Mouse (Mus musculus) intestine, embryonic 16.5 days (tissue): ENCODE data around the gene Nt5c3. TPM values are rescaled to one million over a fixed set of nuclear protein-coding genes. Genes with fewer than 3 reads are reported as not detected.

Source experiments
- ATAC-seq: fragments of 200-750 bp; cut with Nextera tagmentation; 2 replicates; pipeline ENCODE4 v1.8.0; 2017; ENCODE audit warnings: moderate TSS enrichment, moderate library complexity
- H3K27ac ChIP-seq: fragments of 300-500 bp; sonication (generic); 2 replicates; pipeline ENCODE4 v1.5.1; 2014; ENCODE audit warnings: mild to moderate bottlenecking, low read length
- H3K27me3 ChIP-seq: fragments of 300-500 bp; sonication (generic); replicated peaks from 2 replicates; pipeline ENCODE4 v1.6.1; 2014; ENCODE audit warnings: low read length, control low read depth, mixed read lengths; ENCODE audit not compliant: control insufficient read depth, insufficient read depth
- H3K36me3 ChIP-seq: fragments of 300-500 bp; sonication (generic); 2 replicates; pipeline ENCODE4 v1.6.1; 2014; ENCODE audit warnings: low read length, control low read depth; ENCODE audit not compliant: control insufficient read depth, insufficient read depth
- H3K4me1 ChIP-seq: fragments of 300-500 bp; sonication (generic); 2 replicates; pipeline ENCODE4 v1.6.1; 2014; ENCODE audit warnings: low read length, control low read depth, mixed read lengths; ENCODE audit not compliant: control insufficient read depth, insufficient read depth
- H3K4me2 ChIP-seq: fragments of 300-500 bp; sonication (generic); 2 replicates; pipeline ENCODE4 v1.6.1; 2014; ENCODE audit warnings: low read depth, low read length, control low read depth
- H3K4me3 ChIP-seq: fragments of 300-500 bp; sonication (generic); 2 replicates; pipeline ENCODE4 v1.5.1; 2014; ENCODE audit warnings: mild to moderate bottlenecking, low read length
- H3K9ac ChIP-seq: fragments of 300-500 bp; sonication (generic); 2 replicates; pipeline ENCODE4 v1.6.1; 2014; ENCODE audit warnings: low read depth, low read length
- H3K9me3 ChIP-seq: fragments of 300-500 bp; sonication (generic); 2 replicates; pipeline ENCODE4 v1.6.1; 2016; ENCODE audit warnings: low read length, control low read depth; ENCODE audit not compliant: control insufficient read depth
- WGBS: fragments of 180-500 bp; shearing (Covaris S2); extraction: QIAGEN DNeasy Blood & Tissue Kit; methylation state at CpG from one replicate; pipeline ENCODE4 v1.1.7; 2014; 5-methylcytosine and 5-hydroxymethylcytosine counted together
- polyA plus RNA-seq: library from polyadenylated mRNA; unstranded; fragments of >200 nt; fragmentation: Nextera tagmentation; extraction: Ambion mirVana; gene quantifications from 2 replicates; pipeline ENCODE4 v1.2.1, GENCODE M21; 2015

Nt5c3 gene
- polyA plus RNA-seq, 1 experiment from 2014 or later: 68.4 TPM

- Histone ChIP-seq H3K27ac (peak overlapping the region; percentile 82), H3K4me2 (peak overlapping the region; percentile 88), H3K36me3 (no peaks in the 10 kb centered on the region), H3K27me3 (no peaks in the 10 kb centered on the region), H3K9ac (peak overlapping the region; percentile 84), H3K4me3 (peak overlapping the region; percentile 74), H3K9me3 (no peaks in the 10 kb centered on the region), H3K4me1 (no peaks in the 10 kb centered on the region)
- 3% methylated on average over 15 of the region's 15 CpGs for WGBS
- peak; percentile 16 for ATAC-seq
Observed at GRCm38 (mm10) chr6:56832407-56832796, 91.3 kb downstream of the Nt5c3 start.

Other genes with a start within 250 kb of the Nt5c3 start
- 79.3 and 98.6 TPM in 2 replicates for gene Lsm5, start 219.2 kb downstream of the Nt5c3 start, polyA plus RNA-seq
- gene Avl9, start 209.0 kb downstream of the Nt5c3 start, polyA plus RNA-seq: 10.0 and 11.8 TPM in 2 replicates
- gene Kbtbd2, start 126.1 kb downstream of the Nt5c3 start, polyA plus RNA-seq: 17.1 and 19.3 TPM in 2 replicates
- 88.1 and 89.0 TPM in 2 replicates for gene Fkbp9, start 91.9 kb downstream of the Nt5c3 start, polyA plus RNA-seq
- gene Vmn1r4, start 83 bp upstream of the Nt5c3 start, polyA plus RNA-seq: 0.29 and 0.36 TPM in 2 replicates
- not detected in 2 replicates for gene Vmn1r5, start 46.3 kb upstream of the Nt5c3 start, polyA plus RNA-seq
- gene Vmn1r6, start 73.3 kb upstream of the Nt5c3 start, polyA plus RNA-seq: not detected in 2 replicates
- not detected in 2 replicates for gene Vmn1r7, start 101.4 kb upstream of the Nt5c3 start, polyA plus RNA-seq
- gene Vmn1r8, start 108.4 kb upstream of the Nt5c3 start, polyA plus RNA-seq: not detected in 2 replicates
- gene Vmn1r9, start 142.9 kb upstream of the Nt5c3 start, polyA plus RNA-seq: not detected in 2 replicates
- not detected in 2 replicates for gene Vmn1r10, start 185.5 kb upstream of the Nt5c3 start, polyA plus RNA-seq
- gene Vmn1r11, start 209.5 kb upstream of the Nt5c3 start, polyA plus RNA-seq: not detected in 2 replicates
- not detected in 2 replicates for gene Vmn1r12, start 233.0 kb upstream of the Nt5c3 start, polyA plus RNA-seq